Mouse (Mus musculus): ENCODE data around the gene Lrig1.

GRCm38 (mm10) chr6:94645723-94646122 lies 54.2 kb downstream of the Lrig1 start:
- TF ChIP-seq MAZ (IDR thresholded peaks at IDR 0.05; ENCODE audit: low read depth, low read length), result no peak
- no peak for TF ChIP-seq ELF1 (IDR thresholded peaks at IDR 0.05; ENCODE audit: low read depth, low read length)
- no peak for TF ChIP-seq HCFC1 (IDR thresholded peaks at IDR 0.05; ENCODE audit: low read depth, low read length)
- TF ChIP-seq EP300 (IDR thresholded peaks at IDR 0.05; ENCODE audit: low read depth in 1 of 2, low read length in 2 of 2), result no peak
- no peak for TF ChIP-seq CTCF (IDR thresholded peaks at IDR 0.05 in 2 of 3, conservative IDR thresholded peaks at IDR 0.05 in 1 of 3; ENCODE audit: control insufficient read depth in 1 of 3, insufficient read depth in 1 of 3, low read depth in 2 of 3, low read length in 3 of 3, poor library complexity in 1 of 3, severe bottlenecking in 1 of 3)
- no peak for TF ChIP-seq POLR2A (IDR thresholded peaks at IDR 0.05; ENCODE audit: control insufficient read depth in 1 of 2, insufficient read depth in 1 of 2, low read depth in 1 of 2, low read length in 2 of 2, poor library complexity in 1 of 2)
- no peak for TF ChIP-seq GATA1 (IDR thresholded peaks at IDR 0.05; ENCODE audit: low read depth, low read length)
- TF ChIP-seq RCOR1 (IDR thresholded peaks at IDR 0.05; ENCODE audit: low read depth, low read length), result no peak
- no peak for TF ChIP-seq NELFE (IDR thresholded peaks at IDR 0.05; ENCODE audit: low read depth, low read length)
- no peak for TF ChIP-seq KAT2A (conservative IDR thresholded peaks at IDR 0.05; ENCODE audit: low read depth, low read length)
- no peak for TF ChIP-seq USF1 (IDR thresholded peaks at IDR 0.05; ENCODE audit: low read depth, low read length)
- no peak for TF ChIP-seq GABPA (IDR thresholded peaks at IDR 0.05; ENCODE audit: low read depth, low read length)
- TF ChIP-seq SIN3A (IDR thresholded peaks at IDR 0.05; ENCODE audit: low read length), result no peak
- no peak for TF ChIP-seq MAFK (IDR thresholded peaks at IDR 0.05; ENCODE audit: borderline replicate concordance, low read depth, low read length)
